Mouse (Mus musculus) kidney, postnatal 4 days (tissue): ENCODE data around the gene Atf7.
"Not testable (repeated sequence)": the region's sequence is repeated elsewhere in the genome, so short reads cannot be mapped to it uniquely, and the experiment has no call there.

Source experiments
- DNase-seq, 2 experiments: peaks; one replicate each; pipeline ENCODE4 v3.0.0; 2021; ENCODE audit warnings: mixed read lengths in 2 of 2

Gene Atf7

DNA sequence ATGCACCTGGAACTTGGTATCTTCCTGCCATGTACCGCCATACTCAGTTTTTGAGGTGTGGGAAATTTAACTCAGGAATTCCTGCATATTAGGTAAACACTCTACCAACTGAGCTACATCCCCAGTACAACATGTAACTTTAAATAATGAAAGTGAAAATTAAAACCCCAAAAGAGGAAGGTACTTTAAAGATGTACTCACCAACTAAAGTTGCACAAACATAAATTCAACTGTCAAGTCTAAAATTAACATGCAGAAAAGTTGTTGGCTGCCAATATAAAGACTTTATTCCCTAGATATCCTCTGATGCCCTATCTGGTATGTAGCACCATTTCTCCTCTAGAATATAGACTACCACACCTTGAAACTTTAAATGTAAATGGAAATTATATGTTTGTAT lies 7.6 kb downstream of the Atf7 start:
- no peak for DNase-seq

DNA sequence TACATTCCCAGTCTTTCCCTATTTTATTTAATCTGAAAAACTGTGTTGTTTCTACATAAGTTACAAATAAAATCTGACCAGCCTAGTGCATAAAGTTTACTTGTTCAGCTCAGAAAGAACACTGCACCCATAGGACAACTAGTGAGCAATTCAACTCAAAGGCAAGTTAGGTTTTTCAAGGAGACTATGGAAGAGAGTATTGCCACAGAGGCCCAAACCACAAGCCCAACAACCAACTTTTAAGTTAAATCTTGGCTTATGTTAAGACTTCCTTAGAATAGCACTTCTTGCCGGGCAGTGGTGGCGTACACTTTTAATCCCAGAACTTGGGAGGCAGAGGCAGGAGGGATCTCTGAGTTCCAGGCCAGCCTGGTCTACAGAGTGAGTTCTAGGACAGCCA lies 9.1 kb downstream of the Atf7 start:
- no peak for DNase-seq

DNA sequence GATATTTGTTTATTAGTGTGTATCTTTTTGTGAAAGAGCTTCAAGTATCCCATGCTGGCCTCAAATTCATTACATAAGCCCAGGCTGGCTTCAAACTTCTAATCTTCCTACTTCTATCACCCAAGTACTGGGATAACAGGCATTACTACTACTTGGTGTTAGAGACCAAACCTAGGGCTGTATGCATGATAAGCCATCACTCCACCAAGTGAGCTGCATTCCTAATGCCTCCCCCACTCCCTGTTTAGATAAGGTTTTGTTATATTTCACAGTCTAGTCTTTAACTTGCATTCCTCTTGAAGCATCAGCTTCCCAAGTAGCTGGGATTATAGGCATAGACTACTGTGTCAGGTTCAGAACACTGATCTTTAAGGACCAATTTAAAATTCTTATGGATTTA lies 11.0 kb downstream of the Atf7 start:
- no peak for DNase-seq

DNA sequence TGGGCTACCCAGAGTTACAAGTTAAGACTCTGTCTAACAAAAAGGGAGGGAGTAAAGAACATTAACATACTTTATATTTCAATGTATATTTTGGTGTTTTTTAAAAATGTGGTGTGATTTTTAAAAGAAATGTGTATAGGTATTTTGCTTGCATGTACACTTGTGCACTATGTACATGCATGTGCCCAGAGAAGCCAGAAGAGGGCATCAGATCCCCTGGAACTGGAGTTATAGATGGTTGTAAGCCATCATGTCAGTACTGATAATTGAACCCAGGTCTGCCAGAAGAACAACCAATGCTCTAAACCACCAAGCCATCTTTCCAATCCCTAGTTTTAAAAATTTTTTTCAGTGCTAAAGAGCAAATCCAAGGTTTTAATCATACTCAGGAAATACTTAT lies 12.3 kb downstream of the Atf7 start:
- no peak for DNase-seq

DNA sequence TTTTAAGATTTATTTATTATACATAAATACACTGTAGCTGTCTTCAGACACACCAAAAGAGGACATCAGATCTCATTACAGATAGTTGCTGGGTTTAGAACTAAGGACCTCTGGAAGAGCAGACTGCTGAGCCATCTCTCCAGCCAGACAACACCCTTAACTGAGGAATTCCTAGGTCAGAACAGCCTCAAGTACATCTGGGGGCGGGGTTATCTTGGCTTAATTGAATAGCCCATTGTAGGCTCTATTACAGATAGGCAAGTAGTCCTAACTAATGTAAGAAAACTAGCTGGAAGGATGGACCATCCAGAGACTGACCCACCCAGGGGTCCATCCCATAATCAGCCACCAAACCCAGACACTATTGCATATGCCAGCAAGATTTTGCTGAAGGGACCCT lies 16.7 kb downstream of the Atf7 start:
- DNase-seq, result not testable (repeated sequence)

DNA sequence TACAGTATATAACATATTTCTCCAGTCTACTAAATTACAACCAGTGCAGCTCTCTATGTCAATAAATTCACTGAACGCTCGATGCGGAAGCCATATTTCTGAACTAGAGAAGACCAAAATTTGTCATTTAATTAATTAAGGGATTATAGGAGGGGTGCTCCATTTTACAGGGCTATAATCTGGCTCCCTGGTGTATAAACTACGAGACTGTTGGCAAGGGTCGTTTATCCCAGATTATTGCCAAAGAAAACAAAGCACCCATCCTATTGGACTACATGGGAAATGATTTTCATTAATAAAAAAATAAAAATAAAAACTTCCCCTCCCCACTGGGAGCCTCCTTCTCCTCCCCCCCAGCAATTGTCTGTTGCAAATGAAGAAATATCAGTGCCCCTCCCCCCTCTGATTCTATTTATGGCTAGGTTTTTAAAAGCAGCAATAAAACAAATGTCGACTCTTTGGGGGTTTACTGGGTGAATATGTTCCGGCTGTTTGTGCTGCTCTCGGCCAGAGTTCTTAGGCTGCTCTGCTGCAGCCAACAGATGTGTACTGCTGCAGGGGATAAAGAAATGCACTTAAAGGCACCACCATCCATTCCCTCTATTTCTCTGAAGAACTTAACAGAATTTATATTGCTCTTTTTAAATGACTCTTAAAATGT lies 31.1 kb downstream of the Atf7 start:
- DNase-seq, result peak; percentile 40 to 53

DNA sequence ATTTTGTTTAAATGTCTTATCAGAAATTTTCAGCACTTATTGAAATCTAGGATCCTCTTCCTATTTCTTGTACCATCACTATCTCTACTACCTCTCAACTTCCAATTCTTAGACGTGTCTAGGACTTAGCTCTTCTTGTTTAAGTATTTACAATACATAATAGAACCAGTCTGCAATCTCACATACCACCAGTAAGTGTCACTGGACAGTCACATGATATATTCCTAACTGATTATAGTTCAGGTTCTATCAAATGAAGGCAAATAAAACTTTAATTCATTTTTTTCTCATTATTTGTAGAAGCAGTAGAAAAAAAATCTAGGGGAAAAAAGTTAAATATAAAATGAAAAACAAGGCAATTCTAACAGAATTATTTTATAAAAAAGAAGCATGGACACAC lies 32.6 kb downstream of the Atf7 start:
- DNase-seq, result no peak

DNA sequence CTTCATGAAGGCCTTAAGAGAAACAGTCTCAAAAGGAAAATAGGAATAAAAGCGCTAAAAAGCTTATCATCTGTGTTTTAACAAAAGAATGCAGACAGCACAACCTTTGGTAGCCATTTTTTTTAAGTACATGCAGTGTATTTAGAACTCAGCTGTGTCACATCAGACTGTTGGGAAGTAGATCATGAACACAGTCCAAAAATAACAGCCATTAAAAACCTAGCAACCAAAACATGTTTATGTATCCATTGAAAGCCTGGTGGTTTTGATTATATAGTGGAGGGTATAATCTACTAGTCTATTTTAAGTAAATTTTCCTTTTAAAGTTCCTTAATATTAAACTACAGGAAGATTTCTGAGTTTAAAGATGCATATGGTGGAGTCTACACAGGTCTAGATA lies 34.7 kb downstream of the Atf7 start:
- no peak for DNase-seq

DNA sequence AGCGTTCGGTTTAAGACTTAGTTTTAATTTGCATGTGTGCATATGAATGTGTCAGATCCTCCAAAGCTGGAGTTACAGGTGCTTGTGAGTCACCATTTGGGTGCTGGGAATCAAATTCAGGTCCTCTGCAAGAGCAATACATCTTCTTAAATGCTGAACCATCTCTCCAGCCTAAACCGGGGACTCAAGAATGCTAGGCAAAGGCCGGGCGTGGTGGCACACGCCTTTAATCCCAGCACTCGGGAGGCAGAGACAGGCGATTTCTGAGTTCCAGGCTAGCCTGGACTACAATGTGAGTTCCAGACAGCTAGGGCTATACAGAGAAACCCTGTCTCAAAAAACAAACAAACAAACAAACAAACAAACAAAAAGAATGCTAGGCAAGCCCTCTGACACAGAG lies 35.4 kb downstream of the Atf7 start:
- no peak for DNase-seq

DNA sequence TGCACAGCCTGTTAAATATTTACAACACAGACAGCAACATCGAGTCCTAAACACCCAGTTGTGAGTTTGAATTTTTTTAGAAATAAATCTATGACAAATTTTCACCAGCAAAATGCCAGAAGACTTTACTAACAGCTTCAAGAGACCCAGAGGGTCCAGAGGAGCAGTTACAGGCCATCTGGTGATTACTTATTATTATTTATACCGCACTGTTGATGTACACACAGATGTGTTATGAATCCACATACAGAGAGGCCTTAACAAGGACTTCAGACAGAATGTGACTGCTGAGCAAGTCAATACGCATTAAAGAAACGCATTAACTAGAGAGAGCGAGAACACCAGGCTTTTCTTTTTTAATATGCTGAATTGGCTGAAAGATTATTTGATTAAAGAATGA lies 39.8 kb downstream of the Atf7 start:
- no peak for DNase-seq

DNA sequence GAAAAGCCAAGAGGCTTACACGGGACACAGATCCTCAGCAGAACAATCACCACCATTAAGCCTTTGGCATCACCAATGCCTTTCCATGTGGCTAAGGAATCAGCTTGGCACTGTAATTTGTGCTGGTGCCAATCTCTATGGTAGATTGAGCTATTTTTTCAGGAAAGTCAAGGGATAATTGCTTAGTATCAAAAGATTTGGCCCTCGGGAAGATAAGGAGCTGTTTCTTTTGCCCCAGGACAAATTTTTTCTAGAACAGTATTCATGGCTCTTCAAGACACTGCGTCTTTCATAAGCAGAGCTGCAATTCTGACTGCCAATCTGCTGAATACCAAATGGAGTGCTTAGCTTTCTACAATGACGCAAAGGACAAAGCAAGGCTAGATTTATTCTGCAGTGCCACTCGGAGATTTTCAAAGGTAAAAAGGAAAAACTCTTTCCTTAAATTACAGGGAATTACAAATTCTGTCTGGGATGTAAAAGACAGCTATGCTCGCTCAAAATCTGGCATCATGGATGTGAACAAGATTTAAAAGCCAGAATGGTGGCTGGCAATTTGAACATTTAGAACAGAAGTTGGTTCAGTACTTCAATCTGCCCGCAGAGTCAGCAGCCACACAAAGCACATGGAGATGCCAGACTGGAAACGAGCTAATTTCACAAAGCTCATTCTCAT lies 41.4 kb downstream of the Atf7 start:
- no peak for DNase-seq

DNA sequence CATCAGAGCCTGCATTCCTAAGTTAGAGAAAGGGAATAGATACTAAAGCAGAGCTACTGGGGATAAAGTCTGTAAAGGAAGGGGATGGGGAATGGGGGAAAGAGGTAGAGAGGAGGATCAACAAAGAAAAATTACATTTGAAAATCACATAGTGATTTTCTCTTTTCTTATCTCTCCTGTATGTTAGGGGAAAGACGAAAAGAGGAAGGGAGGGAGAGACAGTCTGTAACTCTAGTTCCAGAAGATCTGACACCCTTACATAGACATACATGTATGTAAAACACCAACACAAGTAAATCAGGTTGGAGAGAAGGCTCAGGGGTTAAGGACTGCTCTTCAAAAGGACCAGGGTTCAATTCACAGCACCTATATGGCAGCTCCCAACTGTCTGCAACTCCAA lies 44.1 kb downstream of the Atf7 start:
- DNase-seq, result no peak

DNA sequence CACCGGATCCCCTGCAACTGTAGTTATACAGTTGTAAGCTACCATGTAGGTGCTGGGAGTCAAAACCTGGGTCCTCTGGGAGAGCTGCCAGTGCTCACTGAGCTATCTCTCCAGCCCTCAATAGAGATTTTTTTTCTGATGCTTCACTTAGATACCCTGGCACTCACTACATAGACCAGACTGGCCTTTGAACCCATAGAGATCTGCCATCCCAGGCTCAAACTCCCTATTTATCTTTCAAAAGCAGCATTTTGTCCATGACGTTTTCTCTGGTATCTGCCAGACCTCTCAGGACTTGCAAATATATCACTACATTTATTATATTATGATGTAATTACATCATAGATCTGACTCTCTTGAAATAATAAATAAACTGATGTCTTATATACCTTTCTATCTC lies 46.9 kb downstream of the Atf7 start:
- no peak for DNase-seq

DNA sequence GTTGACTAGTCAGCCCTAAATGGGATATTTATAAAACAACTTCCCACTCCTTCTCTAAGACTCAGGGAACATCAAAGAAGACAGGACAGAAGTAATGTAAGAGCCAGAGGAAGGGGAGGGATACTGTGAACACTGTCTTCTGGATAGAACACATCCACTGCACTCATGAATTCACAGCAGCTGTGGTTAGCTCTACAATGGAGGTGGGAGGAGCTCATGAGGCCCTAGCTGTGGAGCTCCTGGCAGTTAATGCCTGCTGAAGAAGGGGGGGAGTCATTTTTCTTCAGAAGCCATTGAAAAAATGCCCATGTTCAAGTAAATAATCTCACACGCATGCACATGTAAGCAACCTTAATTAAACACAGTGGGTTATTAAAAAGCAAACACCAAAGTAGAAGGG lies 48.3 kb downstream of the Atf7 start:
- no peak for DNase-seq

DNA sequence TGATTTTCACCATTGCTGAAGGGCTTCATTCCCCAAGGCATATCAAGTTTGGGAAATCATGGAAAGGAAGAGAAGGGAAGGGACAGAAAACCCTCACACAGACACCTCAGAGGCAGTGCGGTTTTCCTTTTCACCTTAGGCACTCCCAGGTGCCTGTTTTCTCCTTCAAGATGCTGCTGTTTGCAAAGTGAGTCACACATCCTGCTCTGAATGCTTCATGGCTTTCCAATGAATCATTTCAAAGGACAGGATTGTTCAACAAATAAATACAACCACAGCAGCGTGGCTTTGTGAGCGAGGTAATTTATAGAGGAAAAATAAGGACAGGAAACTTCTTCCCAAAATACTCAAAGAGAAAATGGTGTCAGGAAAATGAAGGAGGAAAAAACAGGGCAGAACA lies 53.2 kb downstream of the Atf7 start:
- DNase-seq, result no peak

DNA sequence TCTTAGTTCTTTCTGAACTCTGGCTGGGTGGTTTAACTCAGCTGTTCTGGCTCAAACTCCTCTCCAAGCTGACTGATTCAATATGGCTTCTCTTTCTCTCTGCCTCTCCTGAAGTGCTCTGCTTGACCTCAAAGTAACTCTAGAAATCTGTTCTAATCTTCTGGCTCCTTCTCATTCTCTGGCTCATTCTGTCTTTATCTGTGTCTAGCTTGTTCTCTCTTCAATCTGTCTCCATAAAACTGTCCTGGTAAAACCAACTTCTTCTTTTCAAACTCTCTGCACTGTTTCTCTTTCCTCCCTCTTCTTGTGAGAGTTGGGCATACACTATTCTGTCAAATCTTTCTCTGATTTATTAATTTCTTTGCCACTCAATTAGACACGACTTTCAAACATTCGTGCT lies 57.4 kb downstream of the Atf7 start:
- DNase-seq, result no peak

DNA sequence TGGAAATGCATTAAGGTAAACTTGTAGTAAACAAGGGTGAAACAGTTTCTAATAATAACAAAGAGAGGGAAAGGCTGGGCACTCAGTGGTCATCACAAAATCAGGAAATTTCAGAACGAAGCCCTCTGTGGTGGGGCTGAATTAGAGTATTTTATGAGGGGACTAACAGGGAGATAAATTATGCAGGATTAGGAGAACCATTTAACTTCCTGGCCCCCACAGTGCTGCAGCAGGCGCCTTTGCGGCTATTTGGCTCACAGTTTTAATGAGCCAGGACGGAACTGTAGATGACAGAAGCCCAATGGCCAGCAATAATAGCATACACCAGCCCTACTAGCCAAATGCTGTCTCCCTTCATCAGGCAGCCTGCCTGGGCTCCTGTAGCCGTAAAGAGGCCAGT lies 61.6 kb downstream of the Atf7 start:
- DNase-seq, result no peak

DNA sequence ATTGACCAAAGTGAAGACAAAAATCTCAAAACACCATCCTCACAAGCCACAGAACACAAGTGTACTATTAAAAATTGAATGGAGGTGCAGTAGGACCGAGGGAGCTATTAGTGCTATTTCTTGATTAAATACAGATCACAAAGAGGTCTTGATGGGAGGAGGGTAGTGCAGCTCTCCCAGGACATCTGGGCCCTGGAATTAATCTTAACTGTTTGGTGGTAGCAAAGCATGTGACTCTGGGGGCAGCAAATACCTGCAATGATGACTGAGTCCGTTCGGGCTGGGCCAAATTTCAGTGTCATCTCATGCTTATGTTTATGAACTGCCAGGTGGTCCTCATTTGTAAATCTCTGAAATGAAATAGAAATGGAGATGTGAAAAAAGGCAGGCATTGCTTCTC lies 62.2 kb downstream of the Atf7 start:
- no peak for DNase-seq

DNA sequence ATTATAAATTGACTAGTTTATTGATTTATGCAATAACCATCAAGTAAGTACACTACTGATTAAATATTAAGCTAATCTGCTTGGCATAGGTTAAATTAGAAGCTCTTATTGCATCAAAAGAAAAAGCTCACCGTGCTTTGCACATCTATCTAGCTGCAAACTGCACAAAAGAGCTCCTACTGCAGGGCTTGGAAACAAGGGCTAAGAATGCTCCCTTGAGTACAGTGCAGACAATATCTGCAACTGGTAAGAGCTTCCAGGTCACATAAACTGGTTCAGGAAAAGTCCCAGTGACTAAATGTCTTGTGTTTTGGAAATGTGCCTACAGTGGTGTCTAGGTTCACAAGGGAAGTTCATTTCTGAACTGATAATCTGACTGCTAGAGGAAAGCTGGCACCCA lies 62.8 kb downstream of the Atf7 start:
- DNase-seq, result no peak

DNA sequence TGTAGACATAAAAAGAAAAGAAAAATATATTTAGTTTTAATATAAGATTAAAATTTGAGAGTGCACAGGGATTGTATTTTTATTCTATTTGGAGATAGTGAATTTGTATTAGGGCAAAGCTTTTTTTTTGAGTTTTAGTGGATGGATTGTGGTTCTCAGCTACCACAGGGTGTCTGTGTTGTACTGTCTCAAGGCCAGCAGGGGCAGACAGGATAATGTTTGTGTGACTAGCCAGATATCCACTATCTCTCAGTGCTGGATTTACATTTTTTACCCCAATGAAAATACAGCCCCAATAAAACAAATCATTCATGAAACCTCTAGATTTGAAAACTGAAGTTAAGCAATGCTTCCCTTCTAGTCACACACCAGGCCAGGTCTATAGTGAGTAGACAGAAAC lies 67.7 kb downstream of the Atf7 start:
- peak in 1 of 2 experiments; percentile 12 for DNase-seq

DNA sequence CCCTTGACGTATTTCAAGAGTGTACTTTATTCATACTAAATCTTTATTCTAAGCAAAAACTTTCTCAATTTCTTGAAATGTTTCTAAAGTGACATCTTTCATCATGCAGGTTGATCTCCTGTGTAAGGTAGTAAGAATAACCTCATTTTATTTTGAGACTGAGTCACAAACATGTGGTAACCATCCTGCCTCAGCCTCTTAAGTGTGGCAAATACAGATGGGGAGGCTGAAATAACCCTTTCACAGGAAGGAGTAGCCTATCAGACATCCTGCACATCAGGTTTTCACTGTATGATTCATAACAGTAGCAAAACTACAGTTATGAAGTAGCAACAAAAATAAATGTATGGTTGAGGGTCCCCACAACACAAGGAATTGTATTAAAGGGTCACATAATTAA lies 69.7 kb downstream of the Atf7 start:
- no peak for DNase-seq

DNA sequence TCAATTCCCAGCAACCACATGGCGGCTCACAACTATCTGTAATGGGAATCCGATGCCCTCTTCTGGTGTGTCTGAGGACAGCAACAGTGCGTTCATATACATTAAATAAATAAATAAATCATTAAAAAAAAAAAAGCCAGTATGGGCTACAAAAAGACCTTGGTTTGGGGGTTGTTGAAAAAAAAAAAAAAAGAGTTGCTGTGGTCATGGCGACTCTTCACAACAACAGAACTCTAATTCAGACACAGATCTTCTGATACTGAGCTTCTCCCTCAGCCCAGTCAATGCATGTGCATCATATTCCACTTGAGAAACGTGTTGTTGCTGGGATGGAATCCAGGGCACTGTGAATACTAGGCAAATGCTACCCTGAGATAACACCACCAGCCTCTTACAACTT lies 72.7 kb downstream of the Atf7 start:
- DNase-seq, result no peak

DNA sequence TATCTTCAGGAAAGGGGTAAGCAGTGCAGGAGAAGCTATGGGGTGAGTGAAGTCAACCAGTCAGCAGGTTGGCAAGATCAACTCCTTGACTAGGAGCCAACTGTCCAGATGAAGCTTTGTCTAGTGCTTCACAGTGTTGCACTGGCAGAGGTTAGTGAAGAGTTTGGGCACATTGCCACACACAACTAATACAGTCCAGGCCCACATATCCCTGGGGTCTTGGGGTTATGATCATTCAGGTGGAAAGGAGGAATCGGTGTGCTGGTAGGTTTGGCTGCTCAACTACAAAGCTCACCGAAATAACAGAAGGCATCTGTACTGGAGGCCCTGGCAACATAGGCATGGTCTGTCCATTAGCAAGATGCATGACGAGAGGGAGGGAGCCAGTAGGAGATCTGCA lies 77.8 kb downstream of the Atf7 start:
- no peak for DNase-seq

DNA sequence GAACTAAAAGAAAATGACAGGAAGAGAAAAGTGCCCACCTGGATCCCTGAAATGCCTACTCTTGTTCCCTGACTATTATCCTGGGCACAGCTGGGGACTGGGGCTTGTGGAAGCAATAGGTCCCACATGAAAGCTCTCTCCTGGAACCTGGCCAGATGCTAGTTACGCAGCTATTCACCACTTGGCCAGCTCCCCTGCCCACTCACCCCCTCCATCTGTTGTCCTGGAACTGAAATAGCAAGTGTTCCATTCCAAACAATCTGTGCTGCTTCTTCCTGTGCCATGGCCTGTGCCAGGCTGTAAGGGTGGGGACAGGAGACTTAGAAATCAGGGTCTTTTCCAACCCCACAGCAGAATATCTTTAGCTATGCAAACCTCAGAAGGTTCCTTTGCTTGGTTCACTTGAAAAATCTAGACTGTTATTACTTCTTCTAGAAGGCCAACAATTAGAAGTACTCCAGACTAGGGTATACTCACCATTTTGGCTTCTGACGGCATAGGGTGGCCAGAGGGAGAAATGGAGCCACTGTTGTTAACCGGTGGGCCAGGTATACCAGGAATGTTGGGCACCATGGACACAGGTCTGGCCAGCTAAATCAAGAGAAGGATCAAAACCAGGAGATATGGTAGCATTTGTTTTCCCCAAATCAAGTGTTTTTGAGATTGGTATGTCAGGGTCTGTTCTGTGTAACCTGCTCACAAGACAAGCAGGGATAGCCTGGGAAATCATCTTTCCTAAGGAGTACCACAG lies 78.4 kb downstream of the Atf7 start:
- peak in 1 of 2 experiments; percentile 25 for DNase-seq
